Mouse (Mus musculus) CH12.LX (cell line): Measurements from ENCODE around the gene Gm49333. TPM values are rescaled to one million over a fixed set of nuclear protein-coding genes. Genes with fewer than 3 reads are reported as not detected.
A peak's percentile ranks its signal among the peaks of the same experiment; 100 is the strongest.

Source experiments
- DNase-seq: peaks from one replicate; pipeline ENCODE4 v3.0.0-alpha.2; 2013; ENCODE audit errors: extremely low read depth
- H3K27ac ChIP-seq: 2 replicates; pipeline ENCODE4 v1.5.1; 2012; ENCODE audit warnings: low read depth, mild to moderate bottlenecking, control low read depth, moderate library complexity; ENCODE audit not compliant: insufficient read depth
- H3K27me3 ChIP-seq: replicated peaks from 2 replicates; pipeline ENCODE3; 2012; ENCODE audit warnings: inconsistent platforms
- H3K36me3 ChIP-seq, 2 experiments: replicated peaks in 1 of 2; 2 replicates each; pipeline versions ENCODE3 to v1.6.1; 2012; ENCODE audit warnings: inconsistent platforms in 1 of 2, low read length in 1 of 2, mild to moderate bottlenecking in 1 of 2, mixed read lengths in 1 of 2, moderate library complexity in 1 of 2; ENCODE audit not compliant: control insufficient read depth in 1 of 2, insufficient read depth in 1 of 2
- H3K4me1 ChIP-seq, 2 experiments: 2 replicates each; pipeline ENCODE4 v1.6.1; 2012; ENCODE audit warnings: inconsistent platforms in 1 of 2, moderate library complexity in 1 of 2; ENCODE audit not compliant: insufficient read depth in 2 of 2, control insufficient read depth in 1 of 2
- H3K4me2 ChIP-seq: 2 replicates; pipeline ENCODE4 v1.6.1; 2012; ENCODE audit warnings: low read depth, mild to moderate bottlenecking, control low read depth; ENCODE audit not compliant: poor library complexity, insufficient read depth, severe bottlenecking
- H3K4me3 ChIP-seq, 3 experiments: fragments of 150-350 bp in 1 of 3; sonication (generic) in 1 of 3; replicated peaks in 1 of 3; 2 replicates each; pipeline versions ENCODE3 to v1.5.1; 2011 to 2012; ENCODE audit warnings: low read depth in 2 of 3, low read length in 2 of 3, mild to moderate bottlenecking in 2 of 3, moderate library complexity in 2 of 3, control low read depth in 1 of 3, improper control_type of control experiment in 1 of 3, inconsistent platforms in 1 of 3, mixed read lengths in 1 of 3; ENCODE audit not compliant: poor library complexity in 1 of 3
- H3K79me2 ChIP-seq: replicated peaks from 2 replicates; pipeline ENCODE4 v1.6.1; 2012; ENCODE audit warnings: mild to moderate bottlenecking, moderate library complexity; ENCODE audit not compliant: control insufficient read depth, poor library complexity, insufficient read depth, severe bottlenecking; ENCODE audit errors: extremely low read depth
- H3K9ac ChIP-seq: 2 replicates; pipeline ENCODE4 v1.6.1; 2012; ENCODE audit warnings: low read depth, mild to moderate bottlenecking, control low read depth, moderate library complexity; ENCODE audit not compliant: insufficient read depth
- H3K9me3 ChIP-seq: replicated peaks from 2 replicates; pipeline ENCODE3; 2012; ENCODE audit warnings: low read length, inconsistent platforms, mixed read lengths
- BHLHE40 ChIP-seq: IDR thresholded peaks from 2 replicates; pipeline ENCODE4 v1.6.1; 2011; ENCODE audit warnings: mild to moderate bottlenecking, low read depth, low read length, improper control_type of control experiment
- CHD1 ChIP-seq: IDR thresholded peaks from 2 replicates; pipeline ENCODE4 v1.6.1; 2012; ENCODE audit warnings: low read depth, low read length, improper control_type of control experiment, inconsistent platforms
- CHD2 ChIP-seq: IDR thresholded peaks from 2 replicates; pipeline ENCODE4 v1.6.1; 2011; ENCODE audit warnings: low read length, improper control_type of control experiment
- CTCF ChIP-seq, 2 experiments: IDR thresholded peaks in 1 of 2; conservative IDR thresholded peaks in 1 of 2; 2 replicates each; pipeline ENCODE4 v1.5.1; 2011 to 2012; ENCODE audit warnings: low read depth in 2 of 2, low read length in 2 of 2, improper control_type of control experiment in 1 of 2, inconsistent platforms in 1 of 2, mild to moderate bottlenecking in 1 of 2, moderate library complexity in 1 of 2
- E2F4 ChIP-seq: IDR thresholded peaks from 2 replicates; pipeline ENCODE4 v1.6.1; 2011; ENCODE audit warnings: low read depth, low read length, improper control_type of control experiment; ENCODE audit not compliant: insufficient replicate concordance
- ELF1 ChIP-seq: IDR thresholded peaks from 2 replicates; pipeline ENCODE4 v1.6.1; 2014; ENCODE audit warnings: low read depth, mild to moderate bottlenecking, inconsistent platforms, low read length, improper control_type of control experiment
- EP300 ChIP-seq: IDR thresholded peaks from 2 replicates; pipeline ENCODE4 v1.6.1; 2011; ENCODE audit warnings: low read length, improper control_type of control experiment
- GABPA ChIP-seq: IDR thresholded peaks from 2 replicates; pipeline ENCODE4 v1.6.1; 2012; ENCODE audit warnings: low read depth, low read length, improper control_type of control experiment, inconsistent platforms; ENCODE audit not compliant: insufficient replicate concordance
- JUN ChIP-seq: IDR thresholded peaks from 2 replicates; pipeline ENCODE4 v1.6.1; 2011; ENCODE audit warnings: low read depth, mild to moderate bottlenecking, low read length, improper control_type of control experiment, moderate library complexity; ENCODE audit not compliant: insufficient read depth
- MAFK ChIP-seq: IDR thresholded peaks from 2 replicates; pipeline ENCODE4 v1.6.1; 2011; ENCODE audit warnings: low read length, improper control_type of control experiment; ENCODE audit not compliant: insufficient replicate concordance
- MAX ChIP-seq: IDR thresholded peaks from 2 replicates; pipeline ENCODE4 v1.6.1; 2011; ENCODE audit warnings: low read length, improper control_type of control experiment
- MAZ ChIP-seq: IDR thresholded peaks from 2 replicates; pipeline ENCODE4 v1.6.1; 2012; ENCODE audit warnings: low read depth, mild to moderate bottlenecking, inconsistent platforms, low read length, improper control_type of control experiment, moderate library complexity
- MEF2A ChIP-seq: IDR thresholded peaks from 2 replicates; pipeline ENCODE4 v1.6.1; 2014; ENCODE audit warnings: low read depth, mild to moderate bottlenecking, inconsistent platforms, low read length, improper control_type of control experiment, borderline replicate concordance
- MXI1 ChIP-seq: IDR thresholded peaks from 2 replicates; pipeline ENCODE4 v1.6.1; 2011; ENCODE audit warnings: mild to moderate bottlenecking, low read depth, low read length, improper control_type of control experiment
- MYC ChIP-seq: IDR thresholded peaks from 2 replicates; pipeline ENCODE4 v1.6.1; 2011; ENCODE audit warnings: low read depth, mild to moderate bottlenecking, improper control_type of control experiment, low read length
- NELFE ChIP-seq: IDR thresholded peaks from 2 replicates; pipeline ENCODE4 v1.6.1; 2011; ENCODE audit warnings: low read depth, low read length, improper control_type of control experiment
- PAX5 ChIP-seq: IDR thresholded peaks from 2 replicates; pipeline ENCODE4 v1.6.1; 2012; ENCODE audit warnings: low read length, inconsistent platforms, mixed read lengths
- POLR2A ChIP-seq: IDR thresholded peaks from 2 replicates; pipeline ENCODE4 v1.6.1; 2011; ENCODE audit warnings: low read depth, mild to moderate bottlenecking, improper control_type of control experiment, low read length
- POLR2AphosphoS2 ChIP-seq: IDR thresholded peaks from 2 replicates; pipeline ENCODE4 v1.6.1; 2011; ENCODE audit warnings: low read depth, low read length, improper control_type of control experiment
- RCOR1 ChIP-seq: conservative IDR thresholded peaks from 2 replicates; pipeline ENCODE4 v1.6.1; 2012; ENCODE audit warnings: low read depth, mild to moderate bottlenecking, inconsistent platforms, low read length, improper control_type of control experiment
- SIN3A ChIP-seq: IDR thresholded peaks from 2 replicates; pipeline ENCODE4 v1.6.1; 2012; ENCODE audit warnings: low read length, improper control_type of control experiment, inconsistent platforms
- SMC3 ChIP-seq: IDR thresholded peaks from 2 replicates; pipeline ENCODE4 v1.6.1; 2011; ENCODE audit warnings: low read depth, low read length, improper control_type of control experiment
- TBP ChIP-seq: conservative IDR thresholded peaks from 2 replicates; pipeline ENCODE4 v1.6.1; 2011; ENCODE audit warnings: low read depth, low read length, improper control_type of control experiment
- TCF12 ChIP-seq: IDR thresholded peaks from 2 replicates; pipeline ENCODE4 v1.6.1; 2014; ENCODE audit warnings: low read depth, mild to moderate bottlenecking, inconsistent platforms, low read length, improper control_type of control experiment
- UBTF ChIP-seq: IDR thresholded peaks from 2 replicates; pipeline ENCODE4 v1.6.1; 2012; ENCODE audit warnings: low read depth, mild to moderate bottlenecking, inconsistent platforms, low read length, improper control_type of control experiment, moderate library complexity
- USF1 ChIP-seq: IDR thresholded peaks from 2 replicates; pipeline ENCODE4 v1.6.1; 2014; ENCODE audit warnings: low read depth, mild to moderate bottlenecking, inconsistent platforms, low read length, improper control_type of control experiment
- USF2 ChIP-seq: conservative IDR thresholded peaks from 2 replicates; pipeline ENCODE4 v1.6.1; 2011; ENCODE audit warnings: low read depth, low read length, improper control_type of control experiment
- ZC3H11A ChIP-seq: IDR thresholded peaks from 2 replicates; pipeline ENCODE4 v1.6.1; 2012; ENCODE audit warnings: low read depth, mild to moderate bottlenecking, inconsistent platforms, low read length, improper control_type of control experiment
- ZKSCAN1 ChIP-seq: IDR thresholded peaks from 2 replicates; pipeline ENCODE4 v1.6.1; 2012; ENCODE audit warnings: low read depth, inconsistent platforms, low read length, improper control_type of control experiment, borderline replicate concordance
- ZMIZ1 ChIP-seq: IDR thresholded peaks from 2 replicates; pipeline ENCODE4 v1.6.1; 2012; ENCODE audit warnings: low read depth, mild to moderate bottlenecking, inconsistent platforms, low read length, improper control_type of control experiment
- ZNF384 ChIP-seq: IDR thresholded peaks from 2 replicates; pipeline ENCODE4 v1.6.1; 2012; ENCODE audit warnings: low read depth, low read length, improper control_type of control experiment, inconsistent platforms
- dilution Hi-C: fragments of 300-500 bp; cut with MboI; formaldehyde crosslinking; loops from 2 replicates; pipeline ENCODE4 v1.14.3; 2020; ENCODE audit warnings: low sequenced_read_pairs; ENCODE audit not compliant: extremely low pct_unique_long_range_greater_than_20kb, extremely low pct_ligation_motif_present
- in situ Hi-C: fragments of 300-500 bp; cut with MboI; formaldehyde crosslinking; loops from 3 replicates; pipeline ENCODE4 v1.14.3; 2019; ENCODE audit warnings: low sequenced_read_pairs, low pct_ligation_motif_present, low pct_unique_long_range_greater_than_20kb, mixed read lengths
- polyA plus RNA-seq: library from polyadenylated mRNA; unstranded; fragments of >175 nt; gene quantifications from 2 replicates; pipeline ENCODE4 v1.2.1, GENCODE M21; 2012; ENCODE audit warnings: low read depth; ENCODE audit not compliant: insufficient read length
- total RNA-seq, 2 experiments: library from RNA; depleted of rRNA; stranded (reverse); fragments of 300-350 nt in 1 of 2; fragments of >200 nt in 1 of 2; gene quantifications; 2 replicates each; pipeline ENCODE4 v1.2.3; 2012 to 2014

The Gm49333 gene
- total and polyA plus RNA-seq, 3 experiments: not detected

GRCm38 (mm10) chr16:20621191-20621990 lies 10.0 kb downstream of the Gm49333 start, which contains the start of gene Camk2n2 (continued):
- TF ChIP-seq GABPA: no peak
- peak; percentile 79 for TF ChIP-seq MAX
- TF ChIP-seq BHLHE40: 0 out of 2 replicates have a peak, but pooled peaks have one; percentile 17
- TF ChIP-seq MAFK: 0 out of 2 replicates have a peak, but pooled peaks have one; percentile 33
- TF ChIP-seq NELFE: peak; percentile 75
- no peak for TF ChIP-seq USF1
- TF ChIP-seq TCF12: peak; percentile 50; the same call in 1 of the 2 replicates
- peak; percentile 47 for TF ChIP-seq CHD2
- TF ChIP-seq UBTF: 0 out of 2 replicates have a peak, but pooled peaks have one; percentile 19

- Histone ChIP-seq H3K9ac (peak overlapping the region; percentile 72), H3K27me3 (no peaks in the 10 kb centered on the region), H3K4me3 (peak overlapping the region; percentile 62 to 85 (median 80)), H3K4me1 (peaks cover 4 to 27% of the 10 kb centered on the region in 2 experiments; a peak in 3 of 4 replicates), H3K4me2 (peak overlapping the region; percentile 72), H3K36me3 (peaks cover 2 to 36% of the 10 kb centered on the region in 2 experiments), H3K79me2 (no peaks in the 10 kb centered on the region), H3K27ac (peak overlapping the region; percentile 85), H3K9me3 (peaks cover 17% of the 10 kb centered on the region)
- dilution Hi-C loops (no loop called here), in situ Hi-C loops (no loop called here)
- DNase-seq: peak; percentile 95
- TF ChIP-seq POLR2AphosphoS2: peak; percentile 82; the same call in 1 of the 2 replicates
- TF ChIP-seq PAX5: no peak
- TF ChIP-seq MAFK: no peak
- peak; percentile 92 for TF ChIP-seq MAZ
- TF ChIP-seq NELFE: peak; percentile 53
- no peak for TF ChIP-seq ZC3H11A
- no peak for TF ChIP-seq ZMIZ1
- no peak for TF ChIP-seq CTCF (conservative IDR thresholded peaks at IDR 0.05 in 1 of 2, IDR thresholded peaks at IDR 0.05 in 1 of 2; ENCODE audit: low read depth in 2 of 2, low read length in 2 of 2)
- TF ChIP-seq MEF2A: no peak; the same call in 1 of the 2 replicates
- 0 out of 2 replicates have a peak, but pooled peaks have one; percentile 11 for TF ChIP-seq USF2
- TF ChIP-seq CHD2: peak; percentile 53
- TF ChIP-seq RCOR1: peak; percentile 16; the same call in 1 of the 2 replicates
- peak; percentile 62; the same call in 1 of the 2 replicates for TF ChIP-seq GABPA
- TF ChIP-seq ZKSCAN1: no peak
- TF ChIP-seq EP300: peak; percentile 1
- peak; percentile 60; the same call in 1 of the 2 replicates for TF ChIP-seq UBTF
- TF ChIP-seq JUN: 0 out of 2 replicates have a peak, but pooled peaks have one; percentile 4
- TF ChIP-seq SIN3A: peak; percentile 95
- peak; percentile 70 for TF ChIP-seq POLR2A
- no peak for TF ChIP-seq SMC3
- TF ChIP-seq ELF1: peak; percentile 40; the same call in 1 of the 2 replicates
- TF ChIP-seq MYC: peak; percentile 70; the same call in 1 of the 2 replicates
- TF ChIP-seq TCF12: peak; percentile 61
- peak; percentile 60 for TF ChIP-seq BHLHE40
- no peak; the same call in 1 of the 2 replicates for TF ChIP-seq USF1
- peak; percentile 88 for TF ChIP-seq E2F4
- TF ChIP-seq MXI1: peak; percentile 72
- TF ChIP-seq CHD1: no peak
- 0 out of 2 replicates have a peak, but pooled peaks have one; percentile 27 for TF ChIP-seq TBP
- no peak; the same call in none of the 2 replicates for TF ChIP-seq MAX
- no peak for TF ChIP-seq ZNF384
Measured at GRCm38 (mm10) chr16:20621991-20622685, 10.7 kb downstream of the Gm49333 start.
